Mouse (Mus musculus) heart, embryonic 16.5 days (tissue): Measurements from ENCODE around the gene Grpel1. TPM values are rescaled to one million over a fixed set of nuclear protein-coding genes. Genes with fewer than 3 reads are reported as not detected.

Experiments
- ATAC-seq: fragments of 200-750 bp; cut with Nextera tagmentation; replicated peaks from 2 replicates; pipeline ENCODE4 v1.8.0; 2017; ENCODE audit warnings: moderate number of reproducible peaks; ENCODE audit not compliant: insufficient read depth, low FRiP score; ENCODE audit errors: extremely low read depth
- H3K27ac ChIP-seq: fragments of 300-500 bp; sonication (generic); 2 replicates; pipeline ENCODE4 v1.5.1; 2014; ENCODE audit warnings: mild to moderate bottlenecking, low read length, control low read depth, moderate library complexity
- H3K27me3 ChIP-seq: fragments of 300-500 bp; sonication (generic); 2 replicates; pipeline ENCODE4 v1.6.1; 2014; ENCODE audit warnings: low read length, mixed read lengths; ENCODE audit not compliant: control insufficient read depth, insufficient read depth
- H3K36me3 ChIP-seq: fragments of 300-500 bp; sonication (generic); 2 replicates; pipeline ENCODE4 v1.6.1; 2014; ENCODE audit not compliant: control insufficient read depth, insufficient read depth
- H3K4me1 ChIP-seq: fragments of 300-500 bp; sonication (generic); 2 replicates; pipeline ENCODE4 v1.6.1; 2014; ENCODE audit warnings: low read length, mixed read lengths; ENCODE audit not compliant: control insufficient read depth, insufficient read depth
- H3K4me2 ChIP-seq: fragments of 300-500 bp; sonication (generic); 2 replicates; pipeline ENCODE4 v1.6.1; 2014; ENCODE audit warnings: low read depth, mild to moderate bottlenecking, control low read depth, low read length
- H3K4me3 ChIP-seq: fragments of 300-500 bp; sonication (generic); 2 replicates; pipeline ENCODE4 v1.5.1; 2014; ENCODE audit warnings: mild to moderate bottlenecking, control low read depth, low read length
- H3K9ac ChIP-seq: fragments of 300-500 bp; sonication (generic); 2 replicates; pipeline ENCODE4 v1.6.1; 2014; ENCODE audit warnings: low read length, control low read depth
- H3K9me3 ChIP-seq: fragments of 300-500 bp; sonication (generic); replicated peaks from 2 replicates; pipeline ENCODE4 v1.6.1; 2016; ENCODE audit warnings: low read length; ENCODE audit not compliant: control insufficient read depth
- WGBS: fragments of 180-500 bp; shearing (Covaris S2); extraction: QIAGEN DNeasy Blood & Tissue Kit; methylation state at CpG from one replicate; pipeline ENCODE4 v1.1.7; 2014; 5-methylcytosine and 5-hydroxymethylcytosine counted together
- polyA plus RNA-seq: library from polyadenylated mRNA; unstranded; fragments of >200 nt; fragmentation: Nextera tagmentation; extraction: Ambion mirVana; gene quantifications from 2 replicates; pipeline ENCODE4 v1.2.1, GENCODE M21; 2015

Gene Grpel1
- polyA plus RNA-seq, 1 experiment from 2014 or later = 68.4 TPM

DNA sequence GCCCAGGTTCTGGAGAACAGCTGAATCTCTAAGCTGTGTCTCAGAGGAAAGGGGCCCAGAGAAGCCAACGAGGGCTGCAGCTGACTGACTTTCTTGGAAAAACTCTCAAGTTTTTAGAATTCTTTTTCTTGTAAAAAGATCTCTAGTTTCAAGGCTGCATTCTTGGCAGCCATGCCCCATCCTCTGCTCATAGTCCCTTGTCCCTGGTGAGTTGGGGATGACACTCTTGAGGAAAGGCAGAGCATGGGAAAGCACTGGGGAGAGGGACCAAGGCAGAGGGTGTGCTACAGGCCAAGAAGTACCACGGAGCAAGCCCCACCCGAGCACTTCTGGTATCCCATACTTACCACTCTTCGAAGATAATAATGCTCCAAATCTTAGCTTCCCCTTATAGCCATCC lies 27.9 kb upstream of the Grpel1 start:
- no peaks in the 10 kb centered on the region for H3K4me1 ChIP-seq
- H3K9me3 ChIP-seq = no peaks in the 10 kb centered on the region
- no peak overlapping the region for H3K4me2 ChIP-seq
- H3K9ac ChIP-seq = no peak overlapping the region
- no peak for ATAC-seq
- no peak overlapping the region for H3K4me3 ChIP-seq
- WGBS = 61% methylated on average over 4 of the region's 4 CpGs
- no peak overlapping the region for H3K27ac ChIP-seq
- no peaks in the 10 kb centered on the region; the same call in 1 of the 2 replicates for H3K27me3 ChIP-seq
- H3K36me3 ChIP-seq = no peaks in the 10 kb centered on the region

DNA sequence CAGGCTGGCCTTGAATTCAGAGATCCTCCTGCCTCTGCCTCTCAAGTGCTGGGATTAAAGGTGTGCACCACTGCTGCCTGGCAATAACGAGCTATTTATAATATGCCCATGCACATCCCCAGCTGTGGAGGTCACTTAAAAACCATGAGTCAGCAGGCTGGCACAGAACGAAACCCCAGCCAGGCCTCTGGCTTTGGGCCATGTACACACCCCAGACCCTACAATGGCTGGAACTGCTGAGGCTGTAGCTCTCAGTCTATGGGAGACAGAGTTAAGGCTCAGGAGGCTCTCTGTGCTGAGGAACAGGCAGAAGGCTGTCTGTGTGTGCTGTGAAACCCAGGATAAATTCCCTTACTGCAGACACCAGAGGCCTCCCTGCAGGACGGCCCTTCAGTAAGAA lies 24.1 kb upstream of the Grpel1 start:
- Histone ChIP-seq H3K4me3 (no peak overlapping the region), H3K27ac (no peak overlapping the region), H3K9ac (no peak overlapping the region), H3K9me3 (no peaks in the 10 kb centered on the region), H3K27me3 (peaks cover 29% of the 10 kb centered on the region), H3K36me3 (no peaks in the 10 kb centered on the region), H3K4me2 (no peak overlapping the region), H3K4me1 (no peaks in the 10 kb centered on the region)
- no peak for ATAC-seq
- 47% methylated on average over 3 of the region's 3 CpGs for WGBS

DNA sequence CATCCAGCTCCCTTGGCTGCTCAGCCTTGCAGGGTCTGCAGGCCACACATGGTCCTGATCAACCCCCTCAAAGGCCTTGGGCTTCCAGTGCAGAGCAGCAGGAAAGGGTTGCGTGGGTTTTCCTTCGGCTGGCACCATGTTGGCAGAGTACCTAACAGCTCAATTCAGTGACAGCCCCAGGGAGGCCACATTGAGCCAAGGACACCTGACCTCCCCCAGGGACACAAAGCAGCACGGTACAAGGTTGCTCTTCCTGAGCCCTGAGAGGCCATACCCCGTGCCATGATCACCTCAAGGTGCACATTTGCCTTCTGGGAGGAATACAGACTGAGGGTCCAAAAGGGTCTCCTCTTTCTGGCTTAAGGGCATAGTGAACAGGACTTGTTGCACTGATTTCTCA lies 20.2 kb upstream of the Grpel1 start:
- peaks cover 45% of the 10 kb centered on the region for H3K27me3 ChIP-seq
- 49% methylated on average over 4 of the region's 4 CpGs for WGBS
- no peaks in the 10 kb centered on the region for H3K9me3 ChIP-seq
- no peak for ATAC-seq
- no peak overlapping the region for H3K9ac ChIP-seq
- H3K4me2 ChIP-seq = no peak overlapping the region
- no peak overlapping the region for H3K4me3 ChIP-seq
- no peak overlapping the region for H3K27ac ChIP-seq
- H3K36me3 ChIP-seq = no peaks in the 10 kb centered on the region
- peaks cover 4% of the 10 kb centered on the region for H3K4me1 ChIP-seq

DNA sequence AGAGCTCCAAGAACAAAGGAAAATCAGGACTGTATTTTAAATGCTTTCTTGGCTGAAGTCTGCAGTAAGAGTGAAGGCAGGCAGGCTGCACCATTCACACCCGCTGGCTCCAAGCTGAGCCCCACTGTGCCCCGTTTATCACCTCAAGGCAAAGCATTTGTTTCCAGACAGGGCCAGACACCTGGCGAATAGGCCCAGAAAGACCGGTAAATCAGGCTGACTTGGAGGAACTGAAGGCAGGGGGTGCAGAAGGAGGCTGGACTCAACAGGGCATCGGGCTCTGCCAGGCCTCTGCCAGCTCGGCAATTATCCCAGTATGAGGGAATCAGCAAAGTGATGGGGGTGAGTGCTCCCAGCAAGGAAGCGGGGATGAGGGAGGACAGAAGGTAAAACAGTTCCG lies 19.8 kb upstream of the Grpel1 start:
- H3K9me3 ChIP-seq = no peaks in the 10 kb centered on the region
- H3K27me3 ChIP-seq = peaks cover 45% of the 10 kb centered on the region
- no peak overlapping the region for H3K27ac ChIP-seq
- peaks cover 8% of the 10 kb centered on the region for H3K4me1 ChIP-seq
- no peak for ATAC-seq
- H3K9ac ChIP-seq = no peak overlapping the region
- H3K36me3 ChIP-seq = no peaks in the 10 kb centered on the region
- WGBS = 34% methylated on average over 8 of the region's 8 CpGs
- H3K4me2 ChIP-seq = no peak overlapping the region
- H3K4me3 ChIP-seq = no peak overlapping the region

DNA sequence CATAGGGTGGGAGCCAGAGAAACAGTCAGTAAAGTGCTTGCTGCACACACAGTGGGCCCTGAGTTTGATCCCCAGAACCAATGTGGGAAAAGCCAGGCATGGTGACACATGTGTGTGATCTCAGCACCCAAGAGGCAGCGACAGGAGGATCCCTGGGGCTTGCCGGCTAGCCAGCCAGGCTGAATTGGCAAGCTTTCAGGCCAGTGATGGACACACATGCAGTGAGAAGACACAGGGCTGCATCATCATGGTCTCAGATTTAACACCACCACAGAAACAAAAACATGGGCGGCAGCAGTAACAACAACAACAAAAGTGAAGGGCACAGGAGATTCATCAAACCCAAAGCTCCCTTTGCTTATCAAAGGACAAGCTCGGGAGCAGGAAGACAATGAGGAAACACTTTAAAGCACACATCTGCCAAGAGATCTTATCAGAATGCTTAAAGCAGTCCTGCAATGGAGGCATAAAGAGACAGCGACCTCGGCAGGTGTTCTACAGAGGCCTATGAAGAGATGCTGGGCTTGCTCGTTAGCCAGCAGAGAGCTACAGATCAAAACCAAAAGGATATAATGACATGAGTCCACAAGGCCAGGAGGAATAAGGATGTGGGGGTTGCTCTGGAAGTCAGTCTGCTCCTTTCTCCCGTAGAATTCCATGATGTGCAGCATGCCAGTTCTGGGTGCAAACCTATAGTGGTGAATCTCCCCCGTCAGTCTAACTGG lies 18.5 kb upstream of the Grpel1 start:
- 46% methylated on average over 9 of the region's 9 CpGs for WGBS
- no peak for ATAC-seq

DNA sequence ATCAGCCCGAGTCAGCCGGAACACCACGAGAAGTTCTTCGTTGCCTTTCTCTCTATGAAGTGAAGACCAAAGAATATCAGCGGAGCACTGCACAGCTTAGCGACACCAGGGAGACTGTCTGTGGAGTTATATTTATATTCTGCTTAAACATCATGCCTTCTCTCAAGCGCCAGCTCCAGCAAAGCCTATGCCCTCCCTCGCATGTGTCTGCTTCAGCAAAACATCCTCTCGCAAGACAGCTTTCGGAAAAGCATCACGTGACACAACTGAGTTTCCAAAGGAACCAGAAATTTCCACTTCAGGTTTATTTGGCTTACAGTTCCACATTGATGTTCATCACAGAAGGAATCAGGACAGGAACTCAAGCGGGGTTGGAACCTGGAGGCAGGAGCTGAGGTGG lies 16.9 kb upstream of the Grpel1 start:
- Histone ChIP-seq H3K4me1 (peaks cover 19% of the 10 kb centered on the region), H3K36me3 (no peaks in the 10 kb centered on the region), H3K4me2 (no peak overlapping the region), H3K4me3 (no peak overlapping the region), H3K9me3 (no peaks in the 10 kb centered on the region), H3K27ac (no peak overlapping the region), H3K9ac (no peak overlapping the region), H3K27me3 (peaks cover 42% of the 10 kb centered on the region)
- WGBS = 91% methylated on average over 12 of the region's 12 CpGs
- no peak for ATAC-seq

More for the DNA sequence above, 18.5 kb upstream of the Grpel1 start:
- Histone ChIP-seq H3K4me3 (no peak overlapping the region), H3K4me2 (no peak overlapping the region), H3K27me3 (peaks cover 45% of the 10 kb centered on the region), H3K36me3 (no peaks in the 10 kb centered on the region), H3K9ac (no peak overlapping the region), H3K9me3 (no peaks in the 10 kb centered on the region), H3K4me1 (peaks cover 18% of the 10 kb centered on the region), H3K27ac (no peak overlapping the region)

DNA sequence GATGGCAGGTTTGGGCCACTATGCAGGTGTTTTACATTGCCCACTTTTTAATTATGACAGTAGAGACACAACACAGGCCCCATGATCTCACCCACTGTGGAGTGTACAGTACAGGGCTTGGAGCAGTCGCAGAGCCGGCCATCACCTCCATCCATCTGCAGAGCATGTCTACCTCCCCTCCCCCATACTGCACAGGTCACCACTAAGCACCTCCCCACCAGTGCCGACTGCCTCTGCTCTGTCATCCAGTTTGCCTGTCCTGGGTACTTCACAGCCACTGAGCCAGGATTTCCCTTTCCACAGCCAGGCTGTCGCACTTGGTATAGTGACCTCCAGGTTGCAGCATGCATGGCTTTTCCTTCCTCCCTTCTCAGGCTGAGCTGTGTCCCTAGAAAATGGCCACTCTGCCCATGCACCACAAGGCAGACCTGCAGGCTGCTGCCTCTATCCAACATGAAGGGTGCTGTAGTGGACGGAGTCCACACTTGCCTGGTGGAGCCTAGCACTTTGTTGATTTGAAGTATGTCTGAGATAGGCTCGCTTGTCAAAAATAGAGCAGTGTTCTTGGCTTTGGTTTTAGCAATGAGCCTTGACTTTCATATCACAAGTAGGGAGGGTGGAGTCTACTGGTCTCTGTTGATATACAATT lies 15.0 kb upstream of the Grpel1 start:
- no peaks in the 10 kb centered on the region for H3K36me3 ChIP-seq
- H3K27ac ChIP-seq = peak overlapping the region; percentile 76
- no peak overlapping the region for H3K4me3 ChIP-seq
- H3K4me2 ChIP-seq = peak overlapping the region; percentile 23
- peak; percentile 77 for ATAC-seq
- H3K9ac ChIP-seq = no peak overlapping the region
- H3K4me1 ChIP-seq = peaks cover 19% of the 10 kb centered on the region
- peaks cover 27% of the 10 kb centered on the region for H3K27me3 ChIP-seq
- H3K9me3 ChIP-seq = no peaks in the 10 kb centered on the region
- WGBS = 40% methylated on average over 6 of the region's 6 CpGs

DNA sequence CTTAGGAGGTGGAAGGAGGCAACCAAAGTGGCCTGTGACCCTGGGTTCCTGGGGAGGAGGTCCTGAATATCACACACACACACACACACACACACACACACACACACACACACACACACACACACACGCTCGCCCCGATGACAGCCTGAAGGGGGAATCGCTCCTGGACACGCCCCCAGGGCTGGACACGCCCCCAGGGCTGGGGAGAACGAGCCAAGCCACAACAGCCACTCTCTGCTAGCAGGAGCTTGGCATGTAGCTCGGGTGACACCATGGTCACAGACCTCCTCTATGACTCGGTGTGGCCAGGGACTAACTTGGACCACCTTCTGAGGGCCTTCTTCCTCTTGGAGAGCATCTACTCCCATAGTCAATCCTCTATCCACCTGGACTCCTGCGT lies 13.7 kb upstream of the Grpel1 start:
- Histone ChIP-seq H3K4me2 (no peak overlapping the region), H3K9ac (no peak overlapping the region), H3K27me3 (peaks cover 14% of the 10 kb centered on the region), H3K9me3 (no peaks in the 10 kb centered on the region), H3K36me3 (no peaks in the 10 kb centered on the region), H3K27ac (no peak overlapping the region), H3K4me3 (no peak overlapping the region), H3K4me1 (peaks cover 19% of the 10 kb centered on the region)
- WGBS = 25% methylated on average over 8 of the region's 10 CpGs
- 0 out of 2 replicates have a peak, but pooled peaks have one; percentile 21 for ATAC-seq

DNA sequence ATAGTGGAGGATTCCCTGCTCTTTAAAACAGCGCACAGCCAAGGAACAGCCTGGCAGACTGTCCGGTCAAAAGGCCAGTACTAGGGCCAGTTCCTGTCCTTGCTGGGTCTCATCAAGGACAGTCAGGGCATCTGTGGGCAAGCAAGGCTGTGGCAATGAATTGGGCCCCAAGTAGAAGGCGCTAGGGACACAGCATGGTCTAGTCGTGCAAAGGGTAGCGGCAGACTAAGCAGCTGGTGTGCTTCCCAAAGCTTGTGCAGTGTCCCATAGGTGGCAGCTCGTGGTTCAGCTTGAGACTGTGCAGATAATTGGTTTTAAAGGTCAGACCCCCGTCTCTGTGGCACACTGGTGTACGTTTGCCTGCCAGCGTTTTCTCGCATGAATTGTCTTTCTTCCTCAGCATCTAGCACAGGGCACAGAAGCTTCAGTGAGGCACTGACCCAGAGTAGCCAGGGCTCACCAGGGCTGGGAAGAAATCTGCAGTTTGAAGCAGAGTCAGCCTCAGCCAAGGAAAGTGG lies 12.9 kb upstream of the Grpel1 start:
- Histone ChIP-seq H3K27me3 (peaks cover 11% of the 10 kb centered on the region), H3K4me3 (no peak overlapping the region), H3K36me3 (no peaks in the 10 kb centered on the region), H3K4me2 (no peak overlapping the region), H3K27ac (no peak overlapping the region), H3K4me1 (peaks cover 19% of the 10 kb centered on the region), H3K9me3 (no peaks in the 10 kb centered on the region), H3K9ac (no peak overlapping the region)
- no peak for ATAC-seq
- WGBS = 67% methylated on average over 10 of the region's 10 CpGs
